Mouse (Mus musculus): Measurements from ENCODE around the gene Cep55. TPM values are rescaled to one million over a fixed set of nuclear protein-coding genes. Genes with fewer than 3 reads are reported as not detected.

Gene Cep55
- total RNA-seq, 2 experiments from 2014 or later: 4.6 to 4.7 TPM

- no peak for ATAC-seq (replicated peaks; ENCODE audit: low FRiP score, low TSS enrichment, poor library complexity, severe bottlenecking)
Observed at GRCm38 (mm10) chr19:38042261-38042722, 12.5 kb upstream of the Cep55 start.

GRCm38 (mm10) chr19:38043281-38043981 lies 11.4 kb upstream of the Cep55 start, which contains the start of gene Myof:
Gene Myof (minus strand): TSS chr19:38043577.
- ATAC-seq (replicated peaks; ENCODE audit: low FRiP score, low TSS enrichment, poor library complexity, severe bottlenecking): 0 out of 2 replicates have a peak, but pooled peaks have one; percentile 59

- ATAC-seq (replicated peaks; ENCODE audit: low FRiP score, low TSS enrichment, poor library complexity, severe bottlenecking): no peak
Observed at GRCm38 (mm10) chr19:38045198-38045597, 9.6 kb upstream of the Cep55 start.

- ATAC-seq (replicated peaks; ENCODE audit: low FRiP score, low TSS enrichment, poor library complexity, severe bottlenecking): no peak
Observed at GRCm38 (mm10) chr19:38049686-38050085, 5.1 kb upstream of the Cep55 start.

- ATAC-seq (replicated peaks; ENCODE audit: low FRiP score, low TSS enrichment, poor library complexity, severe bottlenecking): no peak
Observed at GRCm38 (mm10) chr19:38053227-38054041, 1.4 kb upstream of the Cep55 start.

GRCm38 (mm10) chr19:38054149-38054719 lies 577 bp upstream of the Cep55 start:
- peak; percentile 75 for ATAC-seq (replicated peaks; ENCODE audit: low FRiP score, low TSS enrichment, poor library complexity, severe bottlenecking)

GRCm38 (mm10) chr19:38055798-38056197 lies 987 bp downstream of the Cep55 start:
- no peak for ATAC-seq (replicated peaks; ENCODE audit: low FRiP score, low TSS enrichment, poor library complexity, severe bottlenecking)

- ATAC-seq (replicated peaks; ENCODE audit: low FRiP score, low TSS enrichment, poor library complexity, severe bottlenecking): no peak
Observed at GRCm38 (mm10) chr19:38056276-38056675, 1.5 kb downstream of the Cep55 start.

- ATAC-seq (replicated peaks; ENCODE audit: low FRiP score, low TSS enrichment, poor library complexity, severe bottlenecking): no peak
Observed at GRCm38 (mm10) chr19:38056931-38057330, 2.1 kb downstream of the Cep55 start.

GRCm38 (mm10) chr19:38063201-38063600 lies 8.4 kb downstream of the Cep55 start:
- no peak for ATAC-seq (replicated peaks; ENCODE audit: low FRiP score, low TSS enrichment, poor library complexity, severe bottlenecking)

- ATAC-seq (replicated peaks; ENCODE audit: low FRiP score, low TSS enrichment, poor library complexity, severe bottlenecking): no peak
Observed at GRCm38 (mm10) chr19:38064051-38064450, 9.2 kb downstream of the Cep55 start.

- ATAC-seq (replicated peaks; ENCODE audit: low FRiP score, low TSS enrichment, poor library complexity, severe bottlenecking): no peak
Observed at GRCm38 (mm10) chr19:38073226-38073625, 18.4 kb downstream of the Cep55 start.

GRCm38 (mm10) chr19:38075051-38075450 lies 20.2 kb downstream of the Cep55 start:
- ATAC-seq (replicated peaks; ENCODE audit: low FRiP score, low TSS enrichment, poor library complexity, severe bottlenecking): no peak

- no peak for ATAC-seq (replicated peaks; ENCODE audit: low FRiP score, low TSS enrichment, poor library complexity, severe bottlenecking)
Observed at GRCm38 (mm10) chr19:38076251-38076650, 21.4 kb downstream of the Cep55 start.

- ATAC-seq (replicated peaks; ENCODE audit: low FRiP score, low TSS enrichment, poor library complexity, severe bottlenecking): no peak
Observed at GRCm38 (mm10) chr19:38077851-38078540, 23.2 kb downstream of the Cep55 start.

GRCm38 (mm10) chr19:38081361-38081760 lies 26.6 kb downstream of the Cep55 start:
- ATAC-seq (replicated peaks; ENCODE audit: low FRiP score, low TSS enrichment, poor library complexity, severe bottlenecking): no peak

GRCm38 (mm10) chr19:38082931-38083525 lies 28.2 kb downstream of the Cep55 start:
- ATAC-seq (replicated peaks; ENCODE audit: low FRiP score, low TSS enrichment, poor library complexity, severe bottlenecking): no peak

- ATAC-seq (replicated peaks; ENCODE audit: low FRiP score, low TSS enrichment, poor library complexity, severe bottlenecking): no peak
Observed at GRCm38 (mm10) chr19:38085841-38086240, 31.0 kb downstream of the Cep55 start.

GRCm38 (mm10) chr19:38086948-38087551 lies 32.2 kb downstream of the Cep55 start:
- no peak for ATAC-seq (replicated peaks; ENCODE audit: low FRiP score, low TSS enrichment, poor library complexity, severe bottlenecking)

Measured in megakaryocyte-erythroid progenitor cell, adult 5-6 weeks (primary cell).